Mouse (Mus musculus) kidney, postnatal 0 days (tissue): ENCODE data around the gene Rab37. TPM values are rescaled to one million over a fixed set of nuclear protein-coding genes. Genes with fewer than 3 reads are reported as not detected.

Source experiments
- ATAC-seq: fragments of 200-750 bp; cut with Nextera tagmentation; replicated peaks from 2 replicates; pipeline ENCODE4 v1.8.0; 2017; ENCODE audit warnings: low read depth, moderate number of reproducible peaks, moderate TSS enrichment, moderate library complexity; ENCODE audit not compliant: low FRiP score
- DNase-seq: peaks from one replicate; pipeline ENCODE4 v3.0.0-alpha.2; 2016; ENCODE audit warnings: low spot score
- H3K27ac ChIP-seq: fragments of 300-500 bp; sonication (generic); 2 replicates; pipeline ENCODE4 v1.5.1; 2014; ENCODE audit warnings: mild to moderate bottlenecking
- H3K27me3 ChIP-seq: fragments of 300-500 bp; sonication (generic); 2 replicates; pipeline ENCODE4 v1.6.1; 2014; ENCODE audit warnings: low read length, mixed read lengths; ENCODE audit not compliant: insufficient read depth
- H3K36me3 ChIP-seq: fragments of 300-500 bp; sonication (generic); 2 replicates; pipeline ENCODE4 v1.6.1; 2014; ENCODE audit warnings: low read length, mixed read lengths; ENCODE audit not compliant: insufficient read depth
- H3K4me1 ChIP-seq: fragments of 300-500 bp; sonication (generic); replicated peaks from 2 replicates; pipeline ENCODE4 v1.6.1; 2014; ENCODE audit warnings: antibody characterized with exemption, low read length, mixed read lengths; ENCODE audit not compliant: insufficient read depth
- H3K4me2 ChIP-seq: fragments of 300-500 bp; sonication (generic); 2 replicates; pipeline ENCODE4 v1.6.1; 2014; ENCODE audit warnings: mild to moderate bottlenecking, low read length, moderate library complexity, mixed read lengths
- H3K4me3 ChIP-seq: fragments of 300-500 bp; sonication (generic); replicated peaks from 2 replicates; pipeline ENCODE4 v1.5.1; 2014; ENCODE audit warnings: low read depth, low read length
- H3K9ac ChIP-seq: fragments of 300-500 bp; sonication (generic); 2 replicates; pipeline ENCODE4 v1.6.1; 2014; ENCODE audit warnings: low read depth, low read length
- H3K9me3 ChIP-seq: fragments of 300-500 bp; sonication (generic); replicated peaks from 2 replicates; pipeline ENCODE4 v1.6.1; 2016; ENCODE audit warnings: low read length, inconsistent platforms, mixed read lengths
- CTCF ChIP-seq: IDR thresholded peaks from 2 replicates; pipeline ENCODE4 v1.5.1; 2016; ENCODE audit warnings: antibody characterized with exemption, low read depth, mild to moderate bottlenecking, moderate library complexity
- WGBS: fragments of 180-500 bp; shearing (Covaris S2); extraction: QIAGEN DNeasy Blood & Tissue Kit; methylation state at CpG from one replicate; pipeline ENCODE4 v1.1.7; 2014; 5-methylcytosine and 5-hydroxymethylcytosine counted together
- polyA plus RNA-seq: library from polyadenylated mRNA; unstranded; fragments of >200 nt; fragmentation: Nextera tagmentation; extraction: Ambion mirVana; gene quantifications from 2 replicates; pipeline ENCODE4 v1.2.1, GENCODE M21; 2015

Rab37 gene
- polyA plus RNA-seq, 1 experiment from 2014 or later = 1.8 TPM

GRCm38 (mm10) chr11:115166776-115167175 lies 75.5 kb downstream of the Rab37 start:
- peaks cover 24% of the 10 kb centered on the region for H3K4me1 ChIP-seq
- no peak for DNase-seq

GRCm38 (mm10) chr11:115167631-115168249 lies 76.5 kb downstream of the Rab37 start:
- ATAC-seq = no peak
- 0 out of 2 replicates have a peak, but pooled peaks cover 4% of the 10 kb centered on the region for H3K36me3 ChIP-seq
- no peaks in the 10 kb centered on the region for H3K27me3 ChIP-seq
- no peak for DNase-seq
- no peak overlapping the region for H3K27ac ChIP-seq
- no peak overlapping the region for H3K9ac ChIP-seq
- no peak overlapping the region for H3K4me2 ChIP-seq
- WGBS = 55% methylated on average over 8 of the region's 8 CpGs
- H3K9me3 ChIP-seq = no peaks in the 10 kb centered on the region
- TF ChIP-seq CTCF = no peak
- no peak overlapping the region for H3K4me3 ChIP-seq
- H3K4me1 ChIP-seq = peaks cover 30% of the 10 kb centered on the region

More at GRCm38 (mm10) chr11:115166776-115167175, 75.5 kb downstream of the Rab37 start:
- ATAC-seq = no peak
- H3K4me3 ChIP-seq = no peak overlapping the region
- H3K9me3 ChIP-seq = no peaks in the 10 kb centered on the region
- no peaks in the 10 kb centered on the region for H3K27me3 ChIP-seq
- 0 out of 2 replicates have a peak, but pooled peaks cover 4% of the 10 kb centered on the region for H3K36me3 ChIP-seq
- H3K9ac ChIP-seq = no peak overlapping the region
- no peak for TF ChIP-seq CTCF
- no peak overlapping the region for H3K27ac ChIP-seq
- WGBS = 78% methylated on average over 3 of the region's 3 CpGs
- no peak overlapping the region for H3K4me2 ChIP-seq

- no peak overlapping the region for H3K27ac ChIP-seq
- no peaks in the 10 kb centered on the region for H3K27me3 ChIP-seq
- no peaks in the 10 kb centered on the region for H3K9me3 ChIP-seq
- no peak for ATAC-seq
- H3K36me3 ChIP-seq = 0 out of 2 replicates have a peak, but pooled peaks cover 4% of the 10 kb centered on the region
- peaks cover 43% of the 10 kb centered on the region for H3K4me1 ChIP-seq
- WGBS = 88% methylated on average over 4 of the region's 4 CpGs
- no peak for TF ChIP-seq CTCF
- H3K9ac ChIP-seq = no peak overlapping the region
- H3K4me3 ChIP-seq = no peak overlapping the region
- no peak overlapping the region for H3K4me2 ChIP-seq
- no peak for DNase-seq
Observed at GRCm38 (mm10) chr11:115169430-115169829, 78.2 kb downstream of the Rab37 start.

GRCm38 (mm10) chr11:115171125-115171524 lies 79.9 kb downstream of the Rab37 start:
- Histone ChIP-seq H3K4me2 (no peak overlapping the region), H3K27ac (peak overlapping the region; percentile 28; the same call in 1 of the 2 replicates), H3K36me3 (0 out of 2 replicates have a peak, but pooled peaks cover 4% of the 10 kb centered on the region), H3K9ac (no peak overlapping the region), H3K9me3 (no peaks in the 10 kb centered on the region), H3K4me3 (no peak overlapping the region), H3K4me1 (peaks cover 45% of the 10 kb centered on the region), H3K27me3 (no peaks in the 10 kb centered on the region)
- 27% methylated on average over 8 of the region's 8 CpGs for WGBS
- no peak for TF ChIP-seq CTCF
- ATAC-seq (no peak), DNase-seq (no peak)

- Histone ChIP-seq H3K4me1 (peaks cover 53% of the 10 kb centered on the region), H3K4me3 (no peak overlapping the region), H3K9me3 (no peaks in the 10 kb centered on the region), H3K9ac (no peak overlapping the region), H3K4me2 (no peak overlapping the region), H3K27ac (peak overlapping the region; percentile 79), H3K27me3 (no peaks in the 10 kb centered on the region), H3K36me3 (0 out of 2 replicates have a peak, but pooled peaks cover 4% of the 10 kb centered on the region)
- ATAC-seq (no peak; the same call in 1 of the 2 replicates), DNase-seq (peak; percentile 59)
- 39% methylated on average over 4 of the region's 4 CpGs for WGBS
- TF ChIP-seq CTCF = no peak
Observed at GRCm38 (mm10) chr11:115172825-115173287, 81.6 kb downstream of the Rab37 start.

GRCm38 (mm10) chr11:115173549-115174339 lies 82.5 kb downstream of the Rab37 start:
- Histone ChIP-seq H3K9me3 (no peaks in the 10 kb centered on the region), H3K36me3 (0 out of 2 replicates have a peak, but pooled peaks cover 4% of the 10 kb centered on the region), H3K27me3 (no peaks in the 10 kb centered on the region), H3K4me1 (peaks cover 57% of the 10 kb centered on the region), H3K9ac (no peak overlapping the region), H3K4me2 (peak overlapping the region; percentile 31), H3K27ac (peak overlapping the region; percentile 79), H3K4me3 (no peak overlapping the region)
- TF ChIP-seq CTCF = no peak
- ATAC-seq (peak; percentile 30), DNase-seq (peak; percentile 51)
- WGBS = 23% methylated on average over 16 of the region's 16 CpGs
